Mouse (Mus musculus) spleen, adult 18-20 months (tissue): ENCODE measurements around the gene Tada2b.
A peak's percentile ranks its signal among the peaks of the same experiment; 100 is the strongest.

Experiments
- DNase-seq, 2 experiments: peaks; one replicate each; pipeline ENCODE4 v3.0.0; 2022; ENCODE audit warnings: mixed read lengths in 2 of 2

Gene Tada2b

GRCm38 (mm10) chr5:36484171-36484990 lies at the start of gene Tada2b, which contains the start of gene Ccdc96:
TSS of gene Tada2b (minus strand) at chr5:36484285.
TSS of gene Ccdc96 (plus strand) at chr5:36484588.
- DNase-seq, result peak; percentile 96 to 98

GRCm38 (mm10) chr5:36530129-36530751 lies 46.2 kb upstream of the Tada2b start:
- DNase-seq, result peak; percentile 54 to 74

- DNase-seq, result no peak
Measured at GRCm38 (mm10) chr5:36529698-36530097, 45.6 kb upstream of the Tada2b start.

GRCm38 (mm10) chr5:36526921-36527320 lies 42.8 kb upstream of the Tada2b start:
- DNase-seq, result no peak

- DNase-seq, result no peak
Measured at GRCm38 (mm10) chr5:36526274-36526673, 42.2 kb upstream of the Tada2b start.

GRCm38 (mm10) chr5:36525216-36525615 lies 41.1 kb upstream of the Tada2b start:
- no peak for DNase-seq

GRCm38 (mm10) chr5:36523219-36523703 lies 39.2 kb upstream of the Tada2b start:
- no peak for DNase-seq

GRCm38 (mm10) chr5:36522782-36523181 lies 38.7 kb upstream of the Tada2b start:
- no peak for DNase-seq

GRCm38 (mm10) chr5:36519751-36520150 lies 35.7 kb upstream of the Tada2b start:
- DNase-seq, result no peak

- DNase-seq, result no peak
Measured at GRCm38 (mm10) chr5:36517596-36517995, 33.5 kb upstream of the Tada2b start.

- no peak for DNase-seq
Measured at GRCm38 (mm10) chr5:36515558-36515957, 31.5 kb upstream of the Tada2b start.

GRCm38 (mm10) chr5:36515126-36515525 lies 31.0 kb upstream of the Tada2b start:
- DNase-seq, result no peak

GRCm38 (mm10) chr5:36510956-36511355 lies 26.9 kb upstream of the Tada2b start:
- DNase-seq, result no peak

- DNase-seq, result no peak
Measured at GRCm38 (mm10) chr5:36508351-36508750, 24.3 kb upstream of the Tada2b start.

GRCm38 (mm10) chr5:36505643-36506042 lies 21.6 kb upstream of the Tada2b start:
- DNase-seq, result no peak

- no peak for DNase-seq
Measured at GRCm38 (mm10) chr5:36505235-36505634, 21.1 kb upstream of the Tada2b start.

- DNase-seq, result no peak
Measured at GRCm38 (mm10) chr5:36494709-36495108, 10.6 kb upstream of the Tada2b start.

- DNase-seq, result no peak
Measured at GRCm38 (mm10) chr5:36493919-36494318, 9.8 kb upstream of the Tada2b start.

- peak in 1 of 2 experiments; percentile 43 for DNase-seq
Measured at GRCm38 (mm10) chr5:36489225-36489624, 5.1 kb upstream of the Tada2b start.

GRCm38 (mm10) chr5:36485306-36485705 lies 1.2 kb upstream of the Tada2b start:
- DNase-seq, result no peak

GRCm38 (mm10) chr5:36483203-36484101 lies 633 bp downstream of the Tada2b start:
- DNase-seq, result peak in 1 of 2 experiments; percentile 52

- DNase-seq, result no peak
Measured at GRCm38 (mm10) chr5:36481114-36481513, 3.0 kb downstream of the Tada2b start.

- peak; percentile 19 to 31 for DNase-seq
Measured at GRCm38 (mm10) chr5:36480398-36480797, 3.7 kb downstream of the Tada2b start.
